Mouse (Mus musculus) kidney, adult 2 months (tissue): ENCODE data around the gene Iqcb1.

Source experiments
- CTCF ChIP-seq: fragments of 200-500 bp; conservative IDR thresholded peaks from 2 replicates; pipeline ENCODE4 v1.5.1; 2011; ENCODE audit warnings: low read depth, mild to moderate bottlenecking, control low read depth, low read length, moderate library complexity, mixed read lengths; ENCODE audit not compliant: insufficient read depth, insufficient read length
- POLR2A ChIP-seq: fragments of 200-500 bp; IDR thresholded peaks from one replicate; pipeline ENCODE4 v1.6.1; 2011; ENCODE audit warnings: low read depth, low read length, control low read depth

DNA sequence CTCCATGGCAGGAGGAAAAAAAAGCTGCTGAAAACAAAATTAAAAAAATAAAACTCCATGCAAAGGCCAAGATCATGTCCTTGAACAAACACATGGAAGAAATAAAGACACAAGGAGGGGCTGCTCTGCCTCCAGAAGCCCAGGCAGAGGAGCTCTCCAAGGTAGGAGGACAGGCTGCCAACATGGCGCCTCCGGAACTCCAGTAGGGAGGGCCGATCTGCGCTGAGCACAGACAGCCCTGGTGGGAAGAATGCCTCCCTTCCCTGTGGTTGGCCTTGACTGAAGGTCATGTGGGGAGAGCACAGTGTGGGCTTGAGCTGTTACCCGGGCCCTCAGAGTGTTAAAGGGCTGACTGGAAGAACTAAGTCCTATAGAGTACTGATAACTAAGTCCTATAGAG is 59.4 kb downstream of the Iqcb1 start:
- TF ChIP-seq CTCF (no peak), POLR2A (no peak)
